Mouse (Mus musculus): ENCODE data around the gene Lrrc74a.

Gene Lrrc74a

GRCm38 (mm10) chr12:86804308-86804700 lies 70.1 kb downstream of the Lrrc74a start:
- no peak for DNase-seq (ENCODE audit: extremely low read depth, low read depth)

GRCm38 (mm10) chr12:86804857-86805256 lies 70.7 kb downstream of the Lrrc74a start:
- no peak for DNase-seq (ENCODE audit: extremely low read depth, low read depth)

GRCm38 (mm10) chr12:86805315-86805714 lies 71.1 kb downstream of the Lrrc74a start:
- DNase-seq (ENCODE audit: extremely low read depth, low read depth), result no peak

GRCm38 (mm10) chr12:86806031-86806922 lies 72.1 kb downstream of the Lrrc74a start:
- DNase-seq (ENCODE audit: extremely low read depth, low read depth), result no peak

GRCm38 (mm10) chr12:86806923-86807794 lies 73.0 kb downstream of the Lrrc74a start:
- no peak for DNase-seq (ENCODE audit: extremely low read depth, low read depth)

GRCm38 (mm10) chr12:86807795-86808128 lies 73.6 kb downstream of the Lrrc74a start:
- DNase-seq (ENCODE audit: extremely low read depth, low read depth), result no peak

- DNase-seq (ENCODE audit: extremely low read depth, low read depth), result no peak
Measured at GRCm38 (mm10) chr12:86808856-86809255, 74.7 kb downstream of the Lrrc74a start.

- DNase-seq (ENCODE audit: extremely low read depth, low read depth), result no peak
Measured at GRCm38 (mm10) chr12:86810040-86810439, 75.9 kb downstream of the Lrrc74a start.

- no peak for DNase-seq (ENCODE audit: extremely low read depth, low read depth)
Measured at GRCm38 (mm10) chr12:86810725-86811444, 76.7 kb downstream of the Lrrc74a start.

GRCm38 (mm10) chr12:86812782-86813181 lies 78.6 kb downstream of the Lrrc74a start:
- no peak for DNase-seq (ENCODE audit: extremely low read depth, low read depth)
